Mouse (Mus musculus) embryonic facial prominence, embryonic 15.5 days (tissue): Measurements from ENCODE around the gene Eif4e2. TPM values are rescaled to one million over a fixed set of nuclear protein-coding genes. Genes with fewer than 3 reads are reported as not detected.
A peak's percentile ranks its signal among the peaks of the same experiment; 100 is the strongest.

Experiments used
- ATAC-seq: fragments of 200-750 bp; cut with Nextera tagmentation; 2 replicates; pipeline ENCODE4 v1.8.0; 2017; ENCODE audit warnings: low read depth, moderate TSS enrichment; ENCODE audit not compliant: insufficient number of reproducible peaks, low FRiP score, low TSS enrichment
- H3K27ac ChIP-seq: fragments of 300-500 bp; sonication (generic); replicated peaks from 2 replicates; pipeline ENCODE4 v1.5.1; 2015; ENCODE audit warnings: mild to moderate bottlenecking, inconsistent platforms
- H3K27me3 ChIP-seq: fragments of 300-500 bp; sonication (generic); 2 replicates; pipeline ENCODE4 v1.6.1; 2015; ENCODE audit warnings: inconsistent platforms
- H3K36me3 ChIP-seq: fragments of 300-500 bp; sonication (generic); 2 replicates; pipeline ENCODE4 v1.6.1; 2015; ENCODE audit warnings: mild to moderate bottlenecking, inconsistent platforms
- H3K4me1 ChIP-seq: fragments of 300-500 bp; sonication (generic); 2 replicates; pipeline ENCODE4 v1.6.1; 2015; ENCODE audit warnings: inconsistent platforms
- H3K4me2 ChIP-seq: fragments of 300-500 bp; sonication (generic); replicated peaks from 2 replicates; pipeline ENCODE4 v1.6.1; 2015; ENCODE audit warnings: mild to moderate bottlenecking, inconsistent platforms
- H3K4me3 ChIP-seq: fragments of 300-500 bp; sonication (generic); replicated peaks from 2 replicates; pipeline ENCODE4 v1.5.1; 2015; ENCODE audit warnings: mild to moderate bottlenecking, inconsistent platforms
- H3K9ac ChIP-seq: fragments of 300-500 bp; sonication (generic); 2 replicates; pipeline ENCODE4 v1.6.1; 2015; ENCODE audit warnings: inconsistent platforms
- H3K9me3 ChIP-seq: fragments of 300-500 bp; sonication (generic); replicated peaks from 2 replicates; pipeline ENCODE4 v1.6.1; 2016; ENCODE audit warnings: inconsistent platforms
- WGBS: fragments of 180-500 bp; shearing (Covaris S2); methylation state at CpG from one replicate; pipeline ENCODE4 v1.1.7; 2015; 5-methylcytosine and 5-hydroxymethylcytosine counted together
- polyA plus RNA-seq: library from polyadenylated mRNA; unstranded; fragments of >200 nt; fragmentation: Nextera tagmentation; extraction: Ambion mirVana; gene quantifications from 2 replicates; pipeline ENCODE4 v1.2.1, GENCODE M21; 2015

Eif4e2 gene
- polyA plus RNA-seq, result 164 and 167 TPM in 2 replicates

GRCm38 (mm10) chr1:87213735-87214704 is at the start of gene Eif4e2:
Gene Eif4e2 (plus strand): TSS chr1:87213914.
- H3K4me3 ChIP-seq, result peak within 1 kb of the TSS; percentile 87
- peak within 1 kb of the TSS; percentile 98 for H3K9ac ChIP-seq
- no peaks in the 10 kb centered on the region for H3K9me3 ChIP-seq
- under 1% methylated on average over 94 of the region's 99 CpGs for WGBS
- H3K27me3 ChIP-seq, result no peaks in the 10 kb centered on the region
- H3K4me2 ChIP-seq, result peak within 1 kb of the TSS; percentile 55
- ATAC-seq, result peak; percentile 95
- H3K4me1 ChIP-seq, result peaks cover 23% of the 10 kb centered on the region
- H3K36me3 ChIP-seq, result 0 out of 2 replicates have a peak, but pooled peaks cover 6% of the 10 kb centered on the region
- H3K27ac ChIP-seq, result peak within 1 kb of the TSS; percentile 99

DNA sequence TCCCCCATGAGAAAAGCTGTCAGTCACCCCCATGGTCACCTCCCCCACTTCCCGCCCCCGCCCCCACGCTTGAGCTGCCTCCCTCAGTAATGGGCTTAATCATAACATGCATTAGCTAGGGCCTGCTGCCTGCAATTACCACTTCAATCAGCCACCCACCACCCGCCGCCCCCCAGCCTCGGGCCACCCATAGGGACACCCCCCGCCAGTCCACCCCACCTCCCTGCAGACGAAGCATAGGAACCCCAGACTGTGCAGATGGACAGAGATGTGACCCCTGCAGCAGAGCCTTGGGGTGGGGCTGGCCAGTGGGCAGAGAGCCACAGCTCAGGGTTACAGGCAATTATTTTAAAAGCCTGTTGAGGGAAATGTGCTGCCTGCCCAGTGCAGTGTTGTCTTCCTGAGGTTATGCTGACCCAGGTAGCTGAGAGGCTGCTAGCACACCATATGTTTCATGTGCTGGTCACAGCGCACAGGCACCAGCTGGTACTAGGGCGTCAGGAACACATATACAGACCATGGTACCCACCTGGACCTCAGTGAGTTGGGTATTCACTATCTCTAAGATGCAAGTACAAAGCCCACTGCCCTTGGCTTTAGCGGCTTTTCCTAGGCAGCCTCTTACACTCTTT is 49.4 kb upstream of the Eif4e2 start:
- Histone ChIP-seq H3K9me3 (no peaks in the 10 kb centered on the region), H3K9ac (no peak overlapping the region), H3K4me1 (no peaks in the 10 kb centered on the region), H3K36me3 (no peaks in the 10 kb centered on the region), H3K4me3 (no peak overlapping the region), H3K27me3 (peaks cover 25% of the 10 kb centered on the region), H3K4me2 (no peak overlapping the region), H3K27ac (no peak overlapping the region)
- 27% methylated on average over 11 of the region's 11 CpGs for WGBS
- no peak for ATAC-seq

- no peaks in the 10 kb centered on the region for H3K9me3 ChIP-seq
- H3K27me3 ChIP-seq, result peaks cover 26% of the 10 kb centered on the region
- no peak overlapping the region for H3K4me2 ChIP-seq
- no peak overlapping the region for H3K4me3 ChIP-seq
- no peak overlapping the region for H3K27ac ChIP-seq
- no peaks in the 10 kb centered on the region for H3K36me3 ChIP-seq
- 48% methylated on average over 9 of the region's 9 CpGs for WGBS
- H3K9ac ChIP-seq, result no peak overlapping the region
- ATAC-seq, result no peak
- no peaks in the 10 kb centered on the region for H3K4me1 ChIP-seq
Measured at GRCm38 (mm10) chr1:87164796-87165184, 48.9 kb upstream of the Eif4e2 start.

- Histone ChIP-seq H3K4me1 (peaks cover 12% of the 10 kb centered on the region), H3K9ac (no peak overlapping the region), H3K27me3 (peaks cover 48% of the 10 kb centered on the region), H3K9me3 (no peaks in the 10 kb centered on the region), H3K36me3 (no peaks in the 10 kb centered on the region), H3K27ac (no peak overlapping the region), H3K4me2 (peak overlapping the region; percentile 17; the same call in 1 of the 2 replicates), H3K4me3 (no peak overlapping the region)
- 9% methylated on average over 19 of the region's 19 CpGs for WGBS
- no peak for ATAC-seq
Measured at GRCm38 (mm10) chr1:87170458-87170857, 43.3 kb upstream of the Eif4e2 start.

- Histone ChIP-seq H3K36me3 (no peaks in the 10 kb centered on the region), H3K4me2 (no peak overlapping the region), H3K9me3 (no peaks in the 10 kb centered on the region), H3K27ac (no peak overlapping the region), H3K4me1 (peaks cover 20% of the 10 kb centered on the region), H3K4me3 (no peak overlapping the region), H3K9ac (no peak overlapping the region), H3K27me3 (peaks cover 45% of the 10 kb centered on the region)
- ATAC-seq, result no peak
- WGBS, result 86% methylated on average over 1 of the region's 1 CpGs
Measured at GRCm38 (mm10) chr1:87171312-87171711, 42.4 kb upstream of the Eif4e2 start.

- no peak overlapping the region for H3K4me3 ChIP-seq
- no peak overlapping the region for H3K4me2 ChIP-seq
- 46% methylated on average over 9 of the region's 9 CpGs for WGBS
- ATAC-seq, result no peak
- no peak overlapping the region for H3K27ac ChIP-seq
- H3K36me3 ChIP-seq, result no peaks in the 10 kb centered on the region
- H3K27me3 ChIP-seq, result peaks cover 44% of the 10 kb centered on the region
- no peak overlapping the region for H3K9ac ChIP-seq
- H3K4me1 ChIP-seq, result peaks cover 21% of the 10 kb centered on the region
- no peaks in the 10 kb centered on the region for H3K9me3 ChIP-seq
Measured at GRCm38 (mm10) chr1:87172316-87172715, 41.4 kb upstream of the Eif4e2 start.

GRCm38 (mm10) chr1:87174006-87174955 is 39.4 kb upstream of the Eif4e2 start:
- Histone ChIP-seq H3K4me1 (peaks cover 21% of the 10 kb centered on the region), H3K36me3 (no peaks in the 10 kb centered on the region), H3K4me3 (no peak overlapping the region), H3K9ac (no peak overlapping the region), H3K9me3 (no peaks in the 10 kb centered on the region), H3K27ac (no peak overlapping the region), H3K4me2 (no peak overlapping the region), H3K27me3 (peaks cover 41% of the 10 kb centered on the region)
- ATAC-seq, result no peak
- WGBS, result 23% methylated on average over 28 of the region's 28 CpGs

DNA sequence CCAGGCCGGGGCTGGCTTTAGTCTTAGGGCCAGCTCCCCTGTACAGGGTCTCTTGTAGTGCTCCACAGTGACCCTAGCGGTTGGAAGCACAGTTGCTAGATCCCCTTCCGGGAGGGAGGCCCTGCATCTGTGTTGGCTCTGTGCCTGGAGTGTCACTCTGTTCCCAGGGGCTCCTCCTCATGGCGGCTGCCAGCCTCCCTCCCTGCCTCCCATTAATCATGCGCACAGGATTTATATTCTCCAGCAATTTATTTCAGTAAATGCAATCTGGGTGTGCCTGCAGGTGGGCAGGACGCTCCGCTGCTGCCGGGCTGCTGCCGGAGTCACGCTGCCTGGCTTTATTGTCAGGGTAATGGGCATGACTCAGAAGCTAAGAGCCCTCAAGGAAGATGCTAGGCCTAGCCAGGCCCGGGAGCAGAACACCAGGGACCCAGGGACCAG is 37.8 kb upstream of the Eif4e2 start:
- H3K4me3 ChIP-seq, result no peak overlapping the region
- no peaks in the 10 kb centered on the region for H3K9me3 ChIP-seq
- peaks cover 31% of the 10 kb centered on the region for H3K27me3 ChIP-seq
- peak; percentile 70; the same call in 1 of the 2 replicates for ATAC-seq
- peaks cover 16% of the 10 kb centered on the region for H3K4me1 ChIP-seq
- 4% methylated on average over 11 of the region's 11 CpGs for WGBS
- H3K9ac ChIP-seq, result no peak overlapping the region
- peak overlapping the region; percentile 20; the same call in 1 of the 2 replicates for H3K4me2 ChIP-seq
- no peak overlapping the region; the same call in 1 of the 2 replicates for H3K27ac ChIP-seq
- no peaks in the 10 kb centered on the region for H3K36me3 ChIP-seq

- Histone ChIP-seq H3K4me3 (no peak overlapping the region), H3K27ac (no peak overlapping the region), H3K27me3 (peaks cover 41% of the 10 kb centered on the region), H3K36me3 (no peaks in the 10 kb centered on the region), H3K9me3 (no peaks in the 10 kb centered on the region), H3K4me2 (no peak overlapping the region), H3K9ac (no peak overlapping the region), H3K4me1 (peaks cover 19% of the 10 kb centered on the region)
- 35% methylated on average over 5 of the region's 5 CpGs for WGBS
- ATAC-seq, result no peak
Measured at GRCm38 (mm10) chr1:87180896-87181295, 32.8 kb upstream of the Eif4e2 start.

DNA sequence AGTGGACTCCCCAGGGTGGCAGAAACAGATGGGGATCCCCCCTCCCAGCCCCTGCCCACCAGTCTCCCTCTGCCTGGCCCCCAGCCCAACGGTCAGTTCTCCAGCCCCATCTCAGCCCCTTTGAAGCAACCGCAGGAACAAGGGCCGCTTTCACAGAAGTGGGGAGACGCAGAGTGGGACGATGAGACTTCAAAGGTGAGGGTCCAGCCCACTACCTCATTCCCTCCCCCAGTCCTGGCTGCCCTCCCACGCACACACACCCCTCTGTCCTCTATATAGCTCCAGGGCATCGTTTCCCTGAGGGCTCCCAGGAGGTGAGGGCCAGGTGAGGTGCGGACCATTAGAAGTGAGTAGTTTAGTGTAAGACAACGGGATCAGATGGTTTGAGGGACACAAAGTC is 30.7 kb upstream of the Eif4e2 start, which contains the start of gene Prss56:
Gene Prss56, plus strand, starts transcription at position 301 of the 400 bp plus-strand sequence.
- Histone ChIP-seq H3K9ac (no peak within 1 kb of the TSS), H3K27ac (no peak within 1 kb of the TSS), H3K4me1 (peaks cover 27% of the 10 kb centered on the region), H3K36me3 (no peaks in the 10 kb centered on the region), H3K27me3 (peaks cover 60% of the 10 kb centered on the region), H3K4me3 (no peak within 1 kb of the TSS), H3K9me3 (no peaks in the 10 kb centered on the region), H3K4me2 (no peak within 1 kb of the TSS)
- ATAC-seq, result no peak
- WGBS, result 56% methylated on average over 9 of the region's 9 CpGs
